Mouse (Mus musculus) hindbrain, embryonic 10.5 days (tissue): ENCODE results near the gene Gas8. TPM values are rescaled to one million over a fixed set of nuclear protein-coding genes. Genes with fewer than 3 reads are reported as not detected.
"Not testable (repeated sequence)": the region's sequence is repeated elsewhere in the genome, so short reads cannot be mapped to it uniquely, and the experiment has no call there.

Experiments used
- DNase-seq: peaks from one replicate; pipeline ENCODE4 v3.0.0-alpha.2; 2017; ENCODE audit warnings: low spot score
- H3K27ac ChIP-seq: fragments of 300-500 bp; sonication (generic); 2 replicates; pipeline ENCODE4 v1.5.1; 2016; ENCODE audit warnings: mild to moderate bottlenecking, moderate library complexity
- H3K27me3 ChIP-seq: fragments of 300-500 bp; sonication (generic); 2 replicates; pipeline ENCODE4 v1.6.1; 2016; ENCODE audit warnings: mild to moderate bottlenecking; ENCODE audit not compliant: poor library complexity, insufficient read depth, severe bottlenecking
- H3K36me3 ChIP-seq: fragments of 300-500 bp; sonication (generic); 2 replicates; pipeline ENCODE4 v1.6.1; 2016; ENCODE audit warnings: mild to moderate bottlenecking, moderate library complexity
- H3K4me1 ChIP-seq: fragments of 300-500 bp; sonication (generic); replicated peaks from 2 replicates; pipeline ENCODE4 v1.6.1; 2016; ENCODE audit warnings: mild to moderate bottlenecking
- H3K4me3 ChIP-seq: fragments of 300-500 bp; sonication (generic); 2 replicates; pipeline ENCODE4 v1.5.1; 2016; ENCODE audit warnings: mild to moderate bottlenecking, moderate library complexity
- H3K9me3 ChIP-seq: fragments of 300-500 bp; sonication (generic); 2 replicates; pipeline ENCODE4 v1.6.1; 2016; ENCODE audit warnings: mild to moderate bottlenecking, moderate library complexity
- WGBS: fragments of 180-500 bp; shearing (Covaris S2); methylation state at CpG from one replicate; pipeline ENCODE4 v1.1.7; 2016; 5-methylcytosine and 5-hydroxymethylcytosine counted together
- polyA plus RNA-seq: library from polyadenylated mRNA; unstranded; fragments of >200 nt; fragmentation: Nextera tagmentation; extraction: Ambion mirVana; gene quantifications from 2 replicates; pipeline ENCODE4 v1.2.1, GENCODE M21; 2016

Gene Gas8
- polyA plus RNA-seq, result 41.9 and 43.1 TPM in 2 replicates

- Histone ChIP-seq H3K4me3 (peak within 1 kb of the TSS; percentile 71), H3K27ac (peak within 1 kb of the TSS; percentile 88), H3K4me1 (peaks cover 39% of the 10 kb centered on the region), H3K9me3 (no peaks in the 10 kb centered on the region), H3K36me3 (peaks cover 35% of the 10 kb centered on the region), H3K27me3 (peaks cover 40% of the 10 kb centered on the region)
- DNase-seq, result peak; percentile 95
- under 1% methylated on average over 20 of the region's 20 CpGs for WGBS
Measured at GRCm38 (mm10) chr8:123518667-123519066, at the start of gene Gas8. Gene Gas8, plus strand, starts transcription at chr8:123518834.

GRCm38 (mm10) chr8:123472991-123473390 is 45.6 kb upstream of the Gas8 start:
- H3K9me3 ChIP-seq, H3K27me3 ChIP-seq, DNase-seq, H3K27ac ChIP-seq, H3K4me1 ChIP-seq, H3K36me3 ChIP-seq, H3K4me3 ChIP-seq: not testable (repeated sequence)
- WGBS, result 80% methylated on average over 6 of the region's 6 CpGs

GRCm38 (mm10) chr8:123474549-123474948 is 44.1 kb upstream of the Gas8 start:
- peaks cover 19% of the 10 kb centered on the region for H3K4me1 ChIP-seq
- not testable (repeated sequence) for H3K9me3 ChIP-seq, H3K4me3 ChIP-seq, H3K27ac ChIP-seq, DNase-seq, H3K36me3 ChIP-seq, H3K27me3 ChIP-seq
- 69% methylated on average over 5 of the region's 5 CpGs for WGBS

- Histone ChIP-seq H3K9me3 (no peaks in the 10 kb centered on the region), H3K4me1 (peaks cover 19% of the 10 kb centered on the region), H3K4me3 (peak overlapping the region; percentile 80), H3K36me3 (peaks cover 21% of the 10 kb centered on the region), H3K27me3 (no peaks in the 10 kb centered on the region), H3K27ac (peak overlapping the region; percentile 96)
- peak; percentile 43 for DNase-seq
- WGBS, result 8% methylated on average over 34 of the region's 34 CpGs
Measured at GRCm38 (mm10) chr8:123476911-123477736, 41.5 kb upstream of the Gas8 start.

- Histone ChIP-seq H3K9me3 (no peaks in the 10 kb centered on the region), H3K27ac (peak within 1 kb of the TSS; percentile 96), H3K36me3 (peaks cover 28% of the 10 kb centered on the region), H3K4me3 (peak within 1 kb of the TSS; percentile 80), H3K4me1 (peaks cover 19% of the 10 kb centered on the region), H3K27me3 (no peaks in the 10 kb centered on the region)
- DNase-seq, result peak; percentile 93
- under 1% methylated on average over 58 of the region's 58 CpGs for WGBS
Measured at GRCm38 (mm10) chr8:123477737-123478258, 40.8 kb upstream of the Gas8 start, which contains the start of gene Afg3l1. Gene Afg3l1, plus strand, starts transcription at chr8:123477903.

GRCm38 (mm10) chr8:123478456-123479218 is 40.0 kb upstream of the Gas8 start:
- WGBS, result 39% methylated on average over 16 of the region's 16 CpGs
- Histone ChIP-seq H3K4me1 (peaks cover 19% of the 10 kb centered on the region), H3K36me3 (peaks cover 34% of the 10 kb centered on the region), H3K27me3 (no peaks in the 10 kb centered on the region), H3K9me3 (no peaks in the 10 kb centered on the region), H3K4me3 (peak overlapping the region; percentile 80), H3K27ac (peak overlapping the region; percentile 96)
- no peak for DNase-seq

- 88% methylated on average over 7 of the region's 7 CpGs for WGBS
- peaks cover 11% of the 10 kb centered on the region for H3K4me1 ChIP-seq
- H3K4me3 ChIP-seq, result no peak overlapping the region
- H3K27me3 ChIP-seq, result no peaks in the 10 kb centered on the region
- H3K9me3 ChIP-seq, result no peaks in the 10 kb centered on the region
- H3K27ac ChIP-seq, result no peak overlapping the region
- H3K36me3 ChIP-seq, result peaks cover 73% of the 10 kb centered on the region
- DNase-seq, result no peak
Measured at GRCm38 (mm10) chr8:123482627-123483026, 36.0 kb upstream of the Gas8 start.

GRCm38 (mm10) chr8:123491280-123492075 is 27.2 kb upstream of the Gas8 start:
- Histone ChIP-seq H3K4me1 (no peaks in the 10 kb centered on the region), H3K27ac (no peak overlapping the region), H3K27me3 (no peaks in the 10 kb centered on the region), H3K9me3 (no peaks in the 10 kb centered on the region), H3K4me3 (no peak overlapping the region), H3K36me3 (peaks cover 98% of the 10 kb centered on the region)
- 95% methylated on average over 15 of the region's 15 CpGs for WGBS
- DNase-seq, result no peak

- WGBS, result 96% methylated on average over 9 of the region's 9 CpGs
- H3K27ac ChIP-seq, result no peak overlapping the region
- H3K36me3 ChIP-seq, result peaks cover 98% of the 10 kb centered on the region
- DNase-seq, result no peak
- no peak overlapping the region for H3K4me3 ChIP-seq
- no peaks in the 10 kb centered on the region for H3K9me3 ChIP-seq
- H3K27me3 ChIP-seq, result no peaks in the 10 kb centered on the region
- H3K4me1 ChIP-seq, result no peaks in the 10 kb centered on the region
Measured at GRCm38 (mm10) chr8:123492898-123493297, 25.7 kb upstream of the Gas8 start.

GRCm38 (mm10) chr8:123497699-123498098 is 20.9 kb upstream of the Gas8 start:
- WGBS, result 90% methylated on average over 4 of the region's 4 CpGs
- H3K4me1 ChIP-seq, result no peaks in the 10 kb centered on the region
- peaks cover 100% of the 10 kb centered on the region for H3K36me3 ChIP-seq
- no peak for DNase-seq
- no peaks in the 10 kb centered on the region for H3K9me3 ChIP-seq
- H3K27ac ChIP-seq, result no peak overlapping the region
- H3K27me3 ChIP-seq, result no peaks in the 10 kb centered on the region
- no peak overlapping the region for H3K4me3 ChIP-seq

- Histone ChIP-seq H3K27me3 (no peaks in the 10 kb centered on the region), H3K4me1 (no peaks in the 10 kb centered on the region), H3K9me3 (peaks cover 8% of the 10 kb centered on the region; the same call in 1 of the 2 replicates), H3K36me3 (peaks cover 100% of the 10 kb centered on the region), H3K4me3 (no peak overlapping the region), H3K27ac (no peak overlapping the region)
- DNase-seq, result no peak
- WGBS, result 94% methylated on average over 11 of the region's 11 CpGs
Measured at GRCm38 (mm10) chr8:123498963-123499362, 19.7 kb upstream of the Gas8 start.

- no peak for DNase-seq
- WGBS, result 94% methylated on average over 11 of the region's 11 CpGs
Measured at GRCm38 (mm10) chr8:123499556-123499955, 19.1 kb upstream of the Gas8 start.

More at GRCm38 (mm10) chr8:123499556-123499955, 19.1 kb upstream of the Gas8 start:
- peaks cover 100% of the 10 kb centered on the region for H3K36me3 ChIP-seq
- no peak overlapping the region for H3K27ac ChIP-seq
- H3K4me1 ChIP-seq, result no peaks in the 10 kb centered on the region
- H3K27me3 ChIP-seq, result no peaks in the 10 kb centered on the region
- H3K9me3 ChIP-seq, result peaks cover 8% of the 10 kb centered on the region; the same call in 1 of the 2 replicates
- no peak overlapping the region for H3K4me3 ChIP-seq
